18 mouse cellular contexts compared by ENCODE assay signal in the genomic region with DNA sequence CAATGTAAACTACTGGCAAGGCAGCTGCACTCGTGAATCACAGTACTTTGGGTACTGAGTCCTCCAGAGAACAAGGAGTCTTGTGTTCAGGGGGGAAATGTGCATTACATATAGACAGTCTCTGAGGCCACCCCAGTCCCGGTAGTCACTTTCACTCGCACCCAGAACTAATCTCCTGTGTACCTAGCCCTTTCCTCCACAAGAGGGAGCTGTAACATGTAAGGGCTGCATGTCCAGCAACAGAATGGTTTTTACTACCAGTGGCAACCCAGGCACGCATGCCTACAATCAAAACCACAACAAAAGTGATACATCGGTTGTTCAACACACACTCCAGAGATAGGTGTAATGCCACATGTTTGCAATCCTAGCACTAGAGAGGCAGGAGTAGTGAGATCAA. TPM values are rescaled to one million over a fixed set of nuclear protein-coding genes. Genes with fewer than 3 reads are reported as not detected.
A peak's percentile ranks its signal among the peaks of the same experiment; 100 is the strongest.
DNase-seq lines count a peak whose midpoint lies in the region; ATAC-seq and TF ChIP-seq lines count a peak whose summit lies in the region.
"Had no signal": no experiment of that assay in that cellular context is flagged by ENCODE, and none has a peak within 500 bp of the region (broad histone marks: within the 10 kb centered on the region; RNA-seq: fewer than 3 reads in every experiment).

No protein-coding gene starts in this region.

- no peak for TF ChIP-seq EP300 in liver, postnatal 0 days (IDR thresholded peaks at IDR 0.05; ENCODE audit: low read depth)

- no peaks in the 10 kb centered on the region for H3K36me3 ChIP-seq in liver, postnatal 0 days (replicated peaks; ENCODE audit: insufficient read depth, low read length)
- H3K36me3 ChIP-seq in liver, embryonic 11.5 days (ENCODE audit: control insufficient read depth, insufficient read depth, low read length), result no peaks in the 10 kb centered on the region
- H3K36me3 ChIP-seq in ES-E14 (ENCODE audit: control insufficient read depth, insufficient read depth, low read length, poor library complexity, severe bottlenecking), result no peaks in the 10 kb centered on the region
- H3K36me3 ChIP-seq: heart, embryonic 10.5 days; kidney, embryonic 15.5 days had no signal

- ATAC-seq in liver, postnatal 0 days, result no peak
- ATAC-seq in liver, embryonic 11.5 days (replicated peaks; ENCODE audit: low FRiP score), result no peak
- ATAC-seq: forebrain, embryonic 16.5 days had no signal

- H3K27me3 ChIP-seq in liver, postnatal 0 days (ENCODE audit: insufficient read depth, low read length), result no peaks in the 10 kb centered on the region
- H3K27me3 ChIP-seq in liver, embryonic 11.5 days (replicated peaks; ENCODE audit: control insufficient read depth, insufficient read depth, low read length), result no peaks in the 10 kb centered on the region

- no peaks in the 10 kb centered on the region for H3K9me3 ChIP-seq in liver, postnatal 0 days (ENCODE audit: low read length)
- no peaks in the 10 kb centered on the region for H3K9me3 ChIP-seq in liver, embryonic 11.5 days (ENCODE audit: control insufficient read depth, low read length)
- no peaks in the 10 kb centered on the region for H3K9me3 ChIP-seq in ES-E14 (ENCODE audit: control insufficient read depth, insufficient read depth, low read depth, low read length)
- H3K9me3 ChIP-seq: heart, embryonic 10.5 days; kidney, embryonic 15.5 days had no signal

- no peak overlapping the region for H3K4me2 ChIP-seq in liver, postnatal 0 days (ENCODE audit: low read depth, low read length)
- H3K4me2 ChIP-seq in liver, embryonic 11.5 days, result no peak overlapping the region
- H3K4me2 ChIP-seq: kidney, embryonic 15.5 days had no signal

- in situ Hi-C loops in ES-E14 (cut with MboI; ENCODE audit: low sequenced_read_pairs in 2 of 2, unreplicated experiment in 2 of 2), result no loop called here

- peak; percentile 17; the same call in 1 of the 2 replicates for TF ChIP-seq CTCF in gastrocnemius, adult 2 months (IDR thresholded peaks at IDR 0.05)
- peak; percentile 28; the same call in 1 of the 2 replicates for TF ChIP-seq CTCF in liver, postnatal 0 days (IDR thresholded peaks at IDR 0.05; ENCODE audit: low read depth)

- intact Hi-C loops in gastrocnemius, adult 2 months (cut with DNase I), result no loop called here

- H3K4me3 ChIP-seq in gastrocnemius, adult 2 months, result no peak overlapping the region
- H3K4me3 ChIP-seq in liver, postnatal 0 days (ENCODE audit: low read depth, low read length), result no peak overlapping the region
- no peak overlapping the region for H3K4me3 ChIP-seq in liver, embryonic 11.5 days (ENCODE audit: low read depth, low read length)
- H3K4me3 ChIP-seq in ES-E14 (ENCODE audit: insufficient read depth in 1 of 2, low read depth in 1 of 2, low read length in 2 of 2, poor library complexity in 1 of 2, severe bottlenecking in 1 of 2), result no peak overlapping the region
- H3K4me3 ChIP-seq: heart, embryonic 10.5 days; kidney, embryonic 15.5 days had no signal

- no peak overlapping the region for H3K9ac ChIP-seq in liver, postnatal 0 days (replicated peaks)
- H3K9ac ChIP-seq in liver, embryonic 11.5 days (ENCODE audit: low read depth, low read length), result no peak overlapping the region
- H3K9ac ChIP-seq in ES-E14 (ENCODE audit: insufficient read depth, low read depth, low read length, poor library complexity, severe bottlenecking), result no peak overlapping the region
- H3K9ac ChIP-seq: kidney, embryonic 15.5 days had no signal

- H3K4me1 ChIP-seq in liver, postnatal 0 days (ENCODE audit: insufficient read depth), result no peaks in the 10 kb centered on the region
- H3K4me1 ChIP-seq in liver, embryonic 11.5 days (replicated peaks; ENCODE audit: control insufficient read depth, insufficient read depth, low read length), result no peaks in the 10 kb centered on the region
- H3K4me1 ChIP-seq in ES-E14 (ENCODE audit: control insufficient read depth in 2 of 2, insufficient read depth in 2 of 2, low read length in 2 of 2, poor library complexity in 1 of 2), result no peaks in the 10 kb centered on the region

- H3K27ac ChIP-seq in gastrocnemius, adult 2 months, result no peak overlapping the region
- no peak overlapping the region for H3K27ac ChIP-seq in liver, postnatal 0 days (ENCODE audit: low read depth)
- H3K27ac ChIP-seq in liver, embryonic 11.5 days (ENCODE audit: low read depth, low read length), result no peak overlapping the region
- no peak overlapping the region for H3K27ac ChIP-seq in ES-E14 (ENCODE audit: insufficient read depth, low read depth, low read length, poor library complexity, severe bottlenecking)
- H3K27ac ChIP-seq: heart, embryonic 10.5 days; kidney, embryonic 15.5 days had no signal

- WGBS in liver, postnatal 0 days (ENCODE audit: insufficient replicate concordance), result 76% methylated on average over 5 of the region's 5 CpGs
- WGBS in liver, embryonic 11.5 days, result 75% methylated on average over 5 of the region's 5 CpGs

- no peak for DNase-seq in gastrocnemius, adult 2 months
- DNase-seq in gastrocnemius, adult 18-20 months (ENCODE audit: low spot score), result no peak
- DNase-seq in liver, postnatal 0 days, result no peak
- no peak for DNase-seq in liver, embryonic 11.5 days (ENCODE audit: low spot score)
- DNase-seq in ES-E14 (ENCODE audit: low read depth, low spot score), result peak; percentile 33
- no peak for DNase-seq in thymus, postnatal 10 days (ENCODE audit: low spot score in 2 of 2)
- DNase-seq in thymus, postnatal 0 days (ENCODE audit: low spot score), result no peak
- DNase-seq: B cell, adult 2 months; cerebellum, postnatal 10 days; embryo, embryonic 11 days; heart, postnatal 10 days; lung, adult 18-20 months; lung, postnatal 4 days; right cerebral cortex, postnatal 4 days; thymus, postnatal 25 days had no signal

TF ChIP-seq in ES-E14, 5 proteins besides CTCF, POLR2A, EP300 and RAD21:
- TF ChIP-seq ZC3H11A (IDR thresholded peaks at IDR 0.05; ENCODE audit: borderline replicate concordance, low read depth, low read length) (no peak), MAFK (IDR thresholded peaks at IDR 0.05; ENCODE audit: insufficient read depth, low read depth, low read length) (no peak), CHD2 (IDR thresholded peaks at IDR 0.05; ENCODE audit: low read depth, low read length) (no peak), HCFC1 (IDR thresholded peaks at IDR 0.05; ENCODE audit: borderline replicate concordance, insufficient read depth, low read length) (no peak), ZNF384 (IDR thresholded peaks at IDR 0.05; ENCODE audit: low read depth, low read length) (no peak)
TF ChIP-seq in ES-E14: peak in this region for 0.

RNA-seq across cellular contexts. Expression of a gene that starts 56.9 kb away (rescaled TPM):
- 1 to 10 TPM; 1.7 to 1.8 TPM for total RNA-seq in gastrocnemius, adult 2 months (2021)
- 1 to 10 TPM; 3.2 to 4.6 TPM for total RNA-seq in gastrocnemius, adult 18-20 months (2021)
- polyA plus RNA-seq in liver, postnatal 0 days (2015; fragmentation: Nextera tagmentation; extraction: Ambion mirVana), result not detected in 2 replicates
- polyA plus RNA-seq in liver, embryonic 11.5 days (2014; fragmentation: Nextera tagmentation; extraction: Ambion mirVana), result 0.10 and 0.37 TPM in 2 replicates
- total RNA-seq in ES-E14 (2012; rRNA removed), result 0.11 TPM in 1 of 2 replicates, not detected in the other
- not detected in 2 replicates for polyA plus RNA-seq in thymus, postnatal 0 days (2015; fragmentation: Nextera tagmentation; extraction: Ambion mirVana)
